Mouse (Mus musculus): ENCODE results near the gene Sp100.

Gene Sp100

GRCm38 (mm10) chr1:85697721-85698493 is 48.1 kb downstream of the Sp100 start:
- DNase-seq (ENCODE audit: low spot score in 2 of 2): no peak

DNA sequence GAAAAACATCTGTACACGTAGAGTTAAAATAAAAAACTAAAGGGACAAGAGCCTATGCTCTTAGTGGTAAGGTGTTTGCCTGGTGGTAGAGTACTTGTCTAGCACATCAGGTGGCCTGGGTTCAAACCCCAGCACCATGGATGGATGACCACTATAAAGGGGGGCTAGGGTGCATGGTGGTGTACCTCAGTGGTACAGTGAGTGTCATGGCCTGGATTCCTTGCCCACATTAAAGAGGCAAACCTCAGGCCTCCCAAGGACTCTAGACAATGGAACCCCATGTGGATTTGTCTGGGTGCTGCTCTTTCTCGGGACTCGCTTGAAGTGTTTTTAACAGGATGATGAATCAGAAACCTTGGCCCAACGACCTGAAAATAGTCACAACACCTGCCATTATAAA is 52.7 kb downstream of the Sp100 start:
- DNase-seq (ENCODE audit: low spot score in 2 of 2): no peak

- peak; percentile 20 to 52 for DNase-seq (ENCODE audit: low spot score in 2 of 2)
Observed at GRCm38 (mm10) chr1:85703245-85704186, 53.7 kb downstream of the Sp100 start.

- no peak for DNase-seq (ENCODE audit: low spot score in 2 of 2)
Observed at GRCm38 (mm10) chr1:85705552-85705951, 55.8 kb downstream of the Sp100 start.

- DNase-seq (ENCODE audit: low spot score in 2 of 2): no peak
Observed at GRCm38 (mm10) chr1:85706754-85707153, 57.0 kb downstream of the Sp100 start.

DNA sequence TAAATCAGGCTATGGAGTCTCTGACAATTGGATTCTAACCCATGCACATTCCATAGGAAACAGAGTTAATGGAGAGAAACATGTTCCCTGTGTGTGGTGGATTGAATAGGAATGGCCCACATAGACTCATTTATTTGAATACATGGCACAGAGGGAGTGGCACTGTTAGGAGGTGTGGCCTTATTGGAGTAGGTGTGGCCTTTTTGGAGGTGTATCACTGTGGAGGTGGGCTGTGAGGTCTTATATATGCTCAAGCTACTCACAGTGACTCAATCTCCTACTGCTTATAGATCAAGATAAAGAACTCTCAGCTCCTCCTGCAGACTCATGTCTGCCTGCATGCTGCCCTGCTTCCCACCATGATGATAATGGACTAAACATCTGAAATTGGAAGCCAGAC is 64.7 kb downstream of the Sp100 start:
- DNase-seq (ENCODE audit: low spot score in 2 of 2): no peak

DNA sequence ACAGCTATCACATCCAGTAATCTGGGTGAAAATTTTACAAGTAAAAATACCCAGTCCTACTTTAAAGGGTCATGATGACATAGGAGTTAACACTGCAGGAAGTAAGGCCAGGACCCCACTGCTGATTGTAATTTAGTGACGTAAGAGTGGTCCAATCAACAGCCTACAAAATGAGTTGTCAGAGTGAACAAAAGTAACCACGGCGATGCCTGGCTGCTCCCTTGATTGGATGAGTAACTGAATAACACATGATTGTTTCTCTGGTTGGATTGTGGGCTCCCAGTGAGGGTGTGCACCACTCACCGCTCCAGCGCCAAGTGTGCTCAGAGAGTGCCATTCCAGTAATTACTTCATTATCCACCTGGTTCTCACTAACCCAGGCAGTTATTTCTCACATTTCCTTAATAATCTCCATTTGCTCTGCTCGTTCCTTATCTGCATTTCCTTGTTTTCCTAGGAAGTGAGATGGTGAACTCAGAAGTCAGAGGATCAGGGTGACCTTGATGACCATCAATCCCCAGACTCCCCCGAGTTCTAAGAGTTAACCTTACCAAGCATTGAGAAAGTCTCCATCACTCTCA is 66.7 kb downstream of the Sp100 start:
- DNase-seq (ENCODE audit: low spot score in 2 of 2): no peak

- no peak for DNase-seq (ENCODE audit: low spot score in 2 of 2)
Observed at GRCm38 (mm10) chr1:85719049-85719448, 69.3 kb downstream of the Sp100 start.

DNA sequence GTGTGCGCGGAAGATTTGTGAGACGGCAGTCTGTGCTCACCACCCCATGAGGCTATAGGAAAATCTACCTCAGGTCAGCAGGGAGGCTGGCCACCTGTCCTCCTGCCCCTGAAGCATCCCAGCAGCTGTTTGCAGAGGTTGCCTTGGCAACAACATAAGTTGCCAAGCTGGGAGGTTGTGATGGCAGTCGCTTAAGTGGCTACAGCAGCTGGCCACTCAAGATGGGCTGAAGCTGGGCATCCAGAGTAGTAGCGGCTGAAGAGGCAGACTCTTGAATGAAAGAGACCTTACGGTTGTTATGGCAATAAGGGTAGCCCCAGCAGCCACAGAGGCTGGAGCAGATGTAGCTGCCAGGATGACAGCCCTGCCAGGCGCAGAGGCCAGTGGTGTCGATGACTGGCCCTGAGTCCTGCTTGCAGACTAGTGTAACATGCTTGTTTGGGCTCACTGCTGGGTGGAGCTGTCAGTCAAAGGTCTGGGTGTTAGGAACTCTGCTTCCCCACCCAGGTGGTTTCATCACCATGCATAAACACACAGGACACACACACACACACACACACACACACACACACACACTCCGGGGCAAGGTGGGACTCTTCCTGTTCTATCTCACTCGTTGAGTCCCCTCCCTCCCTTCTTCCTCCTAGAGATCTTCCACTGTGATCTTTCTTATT is 70.6 kb downstream of the Sp100 start:
- no peak for DNase-seq (ENCODE audit: low spot score in 2 of 2)

- DNase-seq (ENCODE audit: low spot score in 2 of 2): no peak
Observed at GRCm38 (mm10) chr1:85730471-85730870, 80.7 kb downstream of the Sp100 start.

- DNase-seq (ENCODE audit: low spot score in 2 of 2): no peak
Observed at GRCm38 (mm10) chr1:85732581-85732980, 82.8 kb downstream of the Sp100 start.

GRCm38 (mm10) chr1:85734511-85734910 is 84.7 kb downstream of the Sp100 start:
- no peak for DNase-seq (ENCODE audit: low spot score in 2 of 2)

- DNase-seq (ENCODE audit: low spot score in 2 of 2): no peak
Observed at GRCm38 (mm10) chr1:85735463-85736123, 85.8 kb downstream of the Sp100 start.

DNA sequence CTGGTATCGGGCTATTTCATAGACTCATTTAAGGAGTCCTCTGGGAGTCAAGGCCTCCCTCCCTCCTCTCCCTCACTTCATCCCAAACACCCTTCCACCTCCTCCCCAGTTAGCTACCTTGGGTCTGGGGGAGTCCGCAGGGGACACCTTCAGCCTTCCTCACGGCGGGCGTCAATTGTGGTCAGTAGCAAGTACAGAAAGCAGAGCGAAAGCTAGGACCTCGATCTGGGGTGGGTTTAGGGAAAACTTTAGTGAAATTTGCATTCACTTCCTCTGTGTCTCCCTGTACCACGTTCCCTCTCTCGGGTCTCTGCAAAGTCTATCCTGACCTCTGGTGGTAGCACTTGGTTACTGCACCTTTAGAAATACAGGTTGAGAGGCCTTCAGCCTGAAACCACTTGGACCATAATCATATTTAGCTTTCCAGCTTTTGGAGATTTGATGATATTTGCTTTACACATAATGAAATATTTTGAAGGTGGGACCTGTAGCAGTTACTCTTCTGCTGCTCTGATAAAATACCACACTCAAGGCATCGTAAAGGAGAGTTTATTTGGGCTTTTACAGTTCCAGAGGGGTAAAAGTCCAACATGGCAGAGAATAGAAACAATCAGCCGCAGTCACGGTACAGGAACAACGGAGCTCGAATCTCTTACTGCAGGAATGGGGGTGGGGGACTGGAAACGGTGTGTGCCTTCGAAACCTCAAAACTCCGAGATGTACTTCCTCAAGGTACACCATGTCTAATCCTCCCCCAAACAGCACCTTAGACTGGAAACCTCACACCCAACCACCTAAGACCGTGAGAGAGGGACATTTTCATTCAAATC is 86.8 kb downstream of the Sp100 start:
- peak; percentile 75 to 86 for DNase-seq (ENCODE audit: low spot score in 2 of 2)

GRCm38 (mm10) chr1:85739000-85739399 is 89.2 kb downstream of the Sp100 start:
- no peak for DNase-seq (ENCODE audit: low spot score in 2 of 2)

DNA sequence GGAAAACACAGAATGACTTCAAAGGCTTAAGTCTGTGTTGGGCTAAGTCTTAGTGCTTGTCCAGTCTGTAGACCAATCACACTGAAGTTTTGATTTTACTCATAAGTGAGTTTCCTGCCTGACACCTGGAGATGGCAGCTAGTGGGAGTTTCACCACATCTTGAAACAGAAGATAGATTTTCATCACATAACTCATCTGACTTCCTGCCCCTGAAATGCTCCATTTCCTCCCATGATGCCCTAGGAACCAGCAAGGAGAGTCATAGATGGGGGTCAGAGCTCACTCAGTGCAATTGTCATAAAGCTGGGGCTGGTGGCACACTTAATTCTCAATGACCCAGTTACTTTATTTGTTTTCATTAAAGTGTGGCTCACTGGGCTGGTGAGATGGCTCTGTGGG is 90.0 kb downstream of the Sp100 start:
- no peak for DNase-seq (ENCODE audit: low spot score in 2 of 2)

DNA sequence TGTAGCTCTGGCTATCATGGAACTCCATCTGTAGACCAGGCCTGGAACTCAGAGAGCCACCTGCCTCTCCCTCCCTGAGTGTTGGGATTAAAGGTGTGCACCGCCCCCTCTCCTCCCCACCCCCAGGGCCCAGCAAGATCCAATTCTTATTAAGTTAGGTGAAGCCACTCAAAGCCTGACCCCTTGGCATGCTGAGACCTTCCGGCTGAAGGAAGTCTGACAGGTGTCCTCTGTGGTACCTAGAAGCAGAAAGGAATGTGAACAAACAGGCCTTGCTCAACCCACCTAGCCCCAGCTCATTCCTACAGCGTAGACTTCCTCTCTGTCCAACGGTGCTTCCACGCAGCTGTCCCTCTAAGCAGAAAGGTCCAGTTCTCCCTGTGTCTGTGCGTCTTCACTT is 91.1 kb downstream of the Sp100 start:
- DNase-seq (ENCODE audit: low spot score in 2 of 2): no peak

- no peak for DNase-seq (ENCODE audit: low spot score in 2 of 2)
Observed at GRCm38 (mm10) chr1:85742333-85742732, 92.5 kb downstream of the Sp100 start.

- DNase-seq (ENCODE audit: low spot score in 2 of 2): no peak
Observed at GRCm38 (mm10) chr1:85742916-85743505, 93.2 kb downstream of the Sp100 start.

GRCm38 (mm10) chr1:85744539-85744938 is 94.8 kb downstream of the Sp100 start:
- DNase-seq (ENCODE audit: low spot score in 2 of 2): no peak

Measured in right cerebral cortex, adult 2 months (tissue).